Mouse (Mus musculus): ENCODE measurements around the gene Nuak1. TPM values are rescaled to one million over a fixed set of nuclear protein-coding genes. Genes with fewer than 3 reads are reported as not detected.

Nuak1 gene
- total and polyA plus RNA-seq, 2 experiments from 2014 or later, result 2.7 to 37.9 TPM

DNA sequence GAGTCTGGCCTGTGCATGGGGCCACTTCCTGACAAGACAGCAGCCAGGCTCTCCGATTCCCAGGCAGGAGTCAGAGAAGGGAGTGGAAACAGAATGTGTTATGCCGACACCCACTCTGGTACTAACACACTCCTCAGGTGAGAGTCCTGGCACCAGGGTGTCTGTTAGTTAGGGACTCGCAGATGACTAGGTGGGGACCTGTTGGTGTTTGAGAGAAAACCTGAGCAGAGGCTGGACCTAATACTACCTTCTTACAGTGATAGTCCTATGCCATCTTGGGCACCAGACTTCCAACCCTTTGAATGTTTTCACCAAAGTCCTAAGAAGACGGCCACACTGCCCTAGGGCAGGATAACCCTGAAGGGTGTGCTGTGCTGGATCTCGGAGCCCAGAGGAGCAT, 111.1 kb downstream of the Nuak1 start:
- no peak overlapping the region for H3K4me3 ChIP-seq (ENCODE audit: low read depth, low read length)
- DNase-seq (ENCODE audit: low spot score) (no peak), ATAC-seq (ENCODE audit: low FRiP score) (no peak)
- no peak for TF ChIP-seq CTCF (IDR thresholded peaks at IDR 0.05)
- no peak overlapping the region for H3K4me2 ChIP-seq (ENCODE audit: low read depth, low read length, poor library complexity, severe bottlenecking)
- H3K4me1 ChIP-seq (ENCODE audit: insufficient read depth, low read length), result no peaks in the 10 kb centered on the region
- H3K36me3 ChIP-seq (ENCODE audit: insufficient read depth, low read length), result no peaks in the 10 kb centered on the region
- H3K9me3 ChIP-seq (ENCODE audit: low read length), result no peaks in the 10 kb centered on the region
- 84% methylated on average over 5 of the region's 5 CpGs for WGBS
- no peak overlapping the region for H3K27ac ChIP-seq (ENCODE audit: low read depth, low read length)
- H3K27me3 ChIP-seq (ENCODE audit: insufficient read depth, low read length), result no peaks in the 10 kb centered on the region
- H3K9ac ChIP-seq (replicated peaks; ENCODE audit: low read length, poor library complexity, severe bottlenecking), result no peak overlapping the region

DNA sequence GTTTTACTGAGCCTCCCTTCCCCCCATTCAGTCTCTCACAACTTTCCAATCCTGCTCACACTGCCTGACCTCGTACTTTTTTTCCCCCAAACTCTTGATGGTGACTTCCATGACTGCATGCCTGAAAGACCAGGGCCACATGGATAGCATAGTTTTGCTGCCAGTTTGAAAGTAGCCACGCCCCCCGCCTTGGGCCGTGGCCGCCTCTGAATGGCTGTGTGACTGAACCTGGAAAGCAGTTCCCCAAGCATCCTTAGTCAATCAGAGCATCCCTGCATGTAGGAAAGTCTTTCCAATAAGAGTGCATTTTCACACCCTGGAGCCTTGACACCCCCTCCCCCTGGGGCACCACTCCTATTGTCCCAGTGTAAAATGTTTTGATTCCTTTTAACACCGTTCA, 116.4 kb downstream of the Nuak1 start:
- no peak overlapping the region for H3K4me2 ChIP-seq (ENCODE audit: low read depth, low read length, poor library complexity, severe bottlenecking)
- H3K27me3 ChIP-seq (ENCODE audit: insufficient read depth, low read length), result no peaks in the 10 kb centered on the region
- no peak overlapping the region for H3K27ac ChIP-seq (ENCODE audit: low read depth, low read length)
- 76% methylated on average over 6 of the region's 6 CpGs for WGBS
- ATAC-seq (ENCODE audit: low FRiP score) (no peak), DNase-seq (ENCODE audit: low spot score) (no peak)
- H3K9me3 ChIP-seq (ENCODE audit: low read length), result no peaks in the 10 kb centered on the region
- no peak for TF ChIP-seq CTCF (IDR thresholded peaks at IDR 0.05)
- H3K36me3 ChIP-seq (ENCODE audit: insufficient read depth, low read length), result no peaks in the 10 kb centered on the region
- H3K4me1 ChIP-seq (ENCODE audit: insufficient read depth, low read length), result no peaks in the 10 kb centered on the region
- no peak overlapping the region for H3K9ac ChIP-seq (replicated peaks; ENCODE audit: low read length, poor library complexity, severe bottlenecking)
- no peak overlapping the region for H3K4me3 ChIP-seq (ENCODE audit: low read depth, low read length)

Other genes with a start within 250 kb of the Nuak1 start
- gene Ckap4, start 93.5 kb upstream of the Nuak1 start, total RNA-seq (2014; rRNA removed), result 52.3 and 58.5 TPM in 2 replicates
- gene Ckap4, start 93.5 kb upstream of the Nuak1 start, polyA plus RNA-seq (2015; fragmentation: Nextera tagmentation; extraction: Ambion mirVana), result 46.4 and 52.7 TPM in 2 replicates
- 10.5 and 11.5 TPM in 2 replicates for gene Tcp11l2, start 136.0 kb upstream of the Nuak1 start, total RNA-seq (2014; rRNA removed)
- 15.0 and 16.0 TPM in 2 replicates for gene Tcp11l2, start 136.0 kb upstream of the Nuak1 start, polyA plus RNA-seq (2015; fragmentation: Nextera tagmentation; extraction: Ambion mirVana)
- gene Polr3b, start 181.7 kb upstream of the Nuak1 start, total RNA-seq (2014; rRNA removed), result 11.0 and 13.4 TPM in 2 replicates
- gene Polr3b, start 181.7 kb upstream of the Nuak1 start, polyA plus RNA-seq (2015; fragmentation: Nextera tagmentation; extraction: Ambion mirVana), result 10.2 and 10.5 TPM in 2 replicates

All from midbrain, postnatal 0 days (tissue).